Mouse (Mus musculus) lung, adult 2 months (tissue): ENCODE data around the gene Hoxc5. TPM values are rescaled to one million over a fixed set of nuclear protein-coding genes. Genes with fewer than 3 reads are reported as not detected.

Source experiments
- DNase-seq: peaks from one replicate; pipeline ENCODE4 v3.0.0; 2022
- H3K4me1 ChIP-seq: fragments of 200-500 bp; 2 replicates; pipeline ENCODE4 v1.6.1; 2011; ENCODE audit warnings: low read length; ENCODE audit not compliant: control insufficient read depth, insufficient read depth
- H3K4me3 ChIP-seq: fragments of 200-500 bp; replicated peaks from 2 replicates; pipeline ENCODE3; 2011; ENCODE audit warnings: low read depth, mild to moderate bottlenecking, control low read depth, low read length; ENCODE audit errors: extremely low read depth
- CTCF ChIP-seq: fragments of 200-500 bp; IDR thresholded peaks from 2 replicates; pipeline ENCODE4 v1.5.1; 2011; ENCODE audit warnings: mild to moderate bottlenecking, low read length, control low read depth; ENCODE audit not compliant: insufficient read depth
- POLR2A ChIP-seq: fragments of 200-500 bp; IDR thresholded peaks from 2 replicates; pipeline ENCODE4 v1.6.1; 2011; ENCODE audit warnings: low read depth, mild to moderate bottlenecking, control low read depth, low read length, borderline replicate concordance; ENCODE audit errors: extremely low read depth
- WGBS: fragments of 180-500 bp; shearing (Covaris S2); methylation state at CpG from one replicate; pipeline ENCODE4 v1.1.7; 2018; 5-methylcytosine and 5-hydroxymethylcytosine counted together
- polyA plus RNA-seq: library from polyadenylated mRNA; depleted of rRNA; stranded (reverse); fragments of >200 nt; gene quantifications from 2 replicates; pipeline ENCODE4 v1.2.3, GENCODE M21; 2012

Gene Hoxc5
- polyA plus RNA-seq, 1 experiment, result 1.6 TPM

DNA sequence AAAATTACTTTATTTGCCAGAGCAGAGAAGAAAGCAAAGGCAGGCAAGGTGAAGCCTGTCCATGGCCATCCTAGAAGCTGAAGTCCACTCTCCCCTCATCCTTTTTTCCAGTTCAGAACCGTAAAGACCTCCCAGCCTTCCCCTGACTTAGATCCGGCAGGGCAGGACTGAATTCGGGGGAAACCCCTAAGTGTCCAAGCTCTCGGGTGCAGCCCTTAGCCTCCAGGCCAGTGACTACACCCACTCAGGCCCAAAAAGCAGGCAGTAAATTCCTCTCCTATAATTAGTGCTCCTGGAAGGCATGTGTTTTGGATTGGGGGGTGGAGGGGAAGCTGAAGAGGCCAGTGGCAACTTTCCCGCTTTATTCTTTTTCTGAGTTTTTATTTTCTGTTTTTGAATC lies 38.6 kb downstream of the Hoxc5 start:
- Histone ChIP-seq H3K4me3 (no peak overlapping the region), H3K4me1 (no peaks in the 10 kb centered on the region)
- 14% methylated on average over 5 of the region's 5 CpGs for WGBS
- DNase-seq, result no peak
- no peak for TF ChIP-seq CTCF
- no peak for TF ChIP-seq POLR2A

DNA sequence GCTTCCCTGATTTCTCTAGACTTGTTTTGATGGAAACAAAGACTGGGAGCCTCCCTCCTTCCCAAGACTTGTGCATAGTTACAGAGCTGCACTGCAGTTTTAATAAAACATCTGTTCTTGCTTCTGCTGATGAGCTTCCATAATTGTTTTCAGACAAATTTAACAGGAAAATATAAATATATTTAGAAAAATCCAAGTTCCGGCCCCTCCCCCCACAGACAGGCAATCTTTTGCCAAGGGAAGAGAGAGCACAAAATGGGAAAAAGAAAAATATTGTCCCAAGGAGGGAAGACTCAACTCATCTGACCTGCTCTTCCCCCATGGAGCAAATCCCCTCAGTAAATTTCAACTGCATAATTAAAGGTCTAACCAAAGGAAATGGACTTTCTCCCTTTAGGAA lies 39.1 kb downstream of the Hoxc5 start:
- no peak for DNase-seq
- WGBS, result 34% methylated on average over 1 of the region's 1 CpGs
- Histone ChIP-seq H3K4me3 (no peak overlapping the region), H3K4me1 (no peaks in the 10 kb centered on the region)
- TF ChIP-seq POLR2A, result no peak
- TF ChIP-seq CTCF, result no peak

DNA sequence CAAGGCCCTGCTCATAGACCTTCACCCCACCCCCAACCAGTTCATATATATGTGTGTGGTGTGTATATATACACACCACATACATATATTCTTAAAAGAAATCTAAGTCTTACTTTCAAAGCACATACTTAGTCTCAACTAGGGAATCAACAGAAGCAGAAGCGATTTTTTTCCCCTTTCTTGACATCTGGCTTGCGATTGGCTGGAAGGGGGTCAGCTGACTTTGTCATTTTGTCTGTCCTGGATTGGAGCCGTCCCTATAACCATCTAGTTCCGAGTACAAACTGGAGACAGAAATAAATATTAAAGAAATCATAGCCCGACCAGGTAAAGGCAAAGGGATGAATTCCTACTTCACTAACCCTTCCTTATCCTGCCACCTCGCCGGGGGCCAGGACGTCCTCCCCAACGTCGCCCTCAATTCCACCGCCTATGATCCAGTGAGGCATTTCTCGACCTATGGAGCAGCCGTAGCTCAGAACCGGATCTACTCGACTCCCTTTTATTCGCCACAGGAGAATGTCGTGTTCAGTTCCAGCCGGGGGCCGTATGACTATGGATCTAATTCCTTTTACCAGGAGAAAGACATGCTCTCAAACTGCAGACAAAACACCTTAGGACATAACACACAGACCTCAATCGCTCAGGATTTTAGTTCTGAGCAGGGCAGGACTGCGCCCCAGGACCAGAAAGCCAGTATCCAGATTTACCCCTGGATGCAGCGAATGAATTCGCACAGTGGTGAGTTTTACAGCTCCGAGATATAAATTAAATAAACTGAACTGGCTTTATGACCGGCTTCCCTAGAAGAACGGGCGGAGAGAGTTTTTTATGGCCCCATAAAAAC lies 42.2 kb downstream of the Hoxc5 start:
- TF ChIP-seq CTCF (no peak), POLR2A (no peak)
- Histone ChIP-seq H3K4me3 (no peak overlapping the region), H3K4me1 (no peaks in the 10 kb centered on the region)
- WGBS, result 6% methylated on average over 27 of the region's 27 CpGs
- no peak for DNase-seq

DNA sequence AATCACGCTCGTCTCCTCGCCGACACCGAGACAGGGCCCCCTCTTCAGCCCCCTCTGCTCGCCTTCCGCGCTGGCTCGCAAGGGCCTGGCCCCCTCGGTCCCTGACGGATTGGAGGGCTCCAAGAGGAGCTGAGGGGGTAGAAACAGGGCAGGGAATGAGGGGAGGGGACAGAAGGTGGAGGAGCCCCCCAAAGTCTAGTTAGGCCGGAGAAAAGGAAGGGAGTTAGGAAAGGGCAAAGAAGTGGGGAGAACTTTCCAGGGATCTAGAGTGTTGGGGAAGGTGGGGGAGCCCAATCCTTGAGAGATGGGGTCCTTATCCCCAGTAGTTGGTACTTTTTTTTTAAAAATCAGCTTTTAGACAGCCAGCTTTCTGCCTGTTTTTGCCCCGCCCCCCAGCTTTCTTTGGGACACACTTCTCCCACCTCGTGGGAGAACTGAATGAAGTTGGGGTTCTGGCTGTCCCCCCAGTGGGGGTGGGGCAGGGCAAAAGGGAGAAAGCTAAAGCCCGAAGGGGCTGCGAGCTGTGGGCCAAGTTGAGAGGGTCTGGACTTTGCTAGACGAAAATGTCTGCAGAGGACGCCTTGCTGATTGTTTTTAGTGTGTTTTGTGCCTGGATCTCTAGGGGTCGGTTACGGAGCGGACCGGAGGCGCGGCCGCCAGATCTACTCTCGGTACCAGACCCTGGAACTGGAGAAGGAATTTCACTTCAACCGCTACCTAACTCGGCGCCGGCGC lies 43.0 kb downstream of the Hoxc5 start:
- no peaks in the 10 kb centered on the region for H3K4me1 ChIP-seq
- TF ChIP-seq POLR2A (no peak), CTCF (no peak)
- no peak overlapping the region for H3K4me3 ChIP-seq
- no peak for DNase-seq
- 7% methylated on average over 31 of the region's 31 CpGs for WGBS

DNA sequence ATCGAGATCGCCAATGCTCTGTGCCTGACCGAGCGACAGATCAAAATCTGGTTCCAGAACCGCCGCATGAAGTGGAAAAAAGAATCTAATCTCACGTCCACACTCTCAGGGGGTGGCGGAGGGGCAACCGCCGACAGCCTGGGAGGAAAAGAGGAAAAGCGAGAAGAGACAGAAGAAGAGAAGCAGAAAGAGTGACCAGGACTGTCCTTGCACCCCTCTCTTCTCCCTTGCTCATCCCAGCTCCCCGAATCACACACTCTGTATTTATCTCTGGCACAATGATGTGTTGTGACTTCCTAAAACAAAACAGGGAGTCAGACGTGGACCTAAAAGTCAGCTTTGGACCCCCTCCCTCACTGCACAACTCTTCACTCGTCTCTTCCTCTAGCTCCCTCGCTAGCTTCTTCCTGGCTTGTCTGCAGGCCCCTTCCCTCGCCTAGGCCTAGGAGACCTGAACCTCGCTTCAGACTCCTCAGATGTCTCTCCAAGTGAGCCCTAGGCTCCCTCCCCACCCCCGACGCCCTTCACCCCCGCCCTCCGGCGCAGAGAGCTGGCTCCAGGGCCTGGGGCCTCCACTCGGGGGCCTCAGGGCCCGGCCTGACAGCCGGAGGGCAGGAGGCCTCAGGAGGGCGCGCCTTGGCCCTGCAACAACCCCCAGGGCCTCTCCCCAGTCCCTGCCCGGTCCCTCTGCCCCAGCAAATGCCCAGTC lies 43.8 kb downstream of the Hoxc5 start:
- 8% methylated on average over 28 of the region's 28 CpGs for WGBS
- TF ChIP-seq POLR2A, result no peak
- TF ChIP-seq CTCF, result no peak
- Histone ChIP-seq H3K4me1 (no peaks in the 10 kb centered on the region), H3K4me3 (no peak overlapping the region)
- no peak for DNase-seq

DNA sequence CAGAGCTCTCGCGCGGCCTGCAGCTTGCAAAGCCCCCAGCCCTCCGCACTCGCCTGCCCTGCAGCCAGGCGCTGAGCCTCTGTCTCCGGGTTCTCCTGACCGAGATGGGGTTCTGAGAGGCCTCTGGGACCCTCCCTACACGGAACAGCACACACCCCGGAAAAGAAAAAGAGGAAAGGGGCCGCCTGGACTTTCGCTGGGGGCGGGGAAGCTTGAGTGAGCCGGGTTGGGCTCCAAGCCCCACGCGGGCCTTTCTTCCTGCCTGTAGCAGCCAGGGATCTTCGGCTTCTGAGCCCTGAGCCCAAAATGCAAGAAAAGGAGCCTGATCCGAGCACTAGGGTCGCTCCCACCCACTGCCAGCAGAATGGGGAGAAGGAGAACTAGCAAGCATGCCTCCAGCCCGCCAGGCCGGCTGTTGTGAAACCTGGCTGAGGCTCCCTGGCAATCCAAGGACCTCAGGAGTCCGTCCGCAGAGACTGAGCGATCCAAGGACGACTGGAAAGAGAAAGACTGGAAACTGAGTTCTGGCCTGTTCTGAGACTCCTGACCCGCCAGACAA lies 44.8 kb downstream of the Hoxc5 start:
- TF ChIP-seq CTCF (no peak), POLR2A (no peak)
- no peak for DNase-seq
- 13% methylated on average over 26 of the region's 26 CpGs for WGBS
- Histone ChIP-seq H3K4me3 (no peak overlapping the region), H3K4me1 (no peaks in the 10 kb centered on the region)

DNA sequence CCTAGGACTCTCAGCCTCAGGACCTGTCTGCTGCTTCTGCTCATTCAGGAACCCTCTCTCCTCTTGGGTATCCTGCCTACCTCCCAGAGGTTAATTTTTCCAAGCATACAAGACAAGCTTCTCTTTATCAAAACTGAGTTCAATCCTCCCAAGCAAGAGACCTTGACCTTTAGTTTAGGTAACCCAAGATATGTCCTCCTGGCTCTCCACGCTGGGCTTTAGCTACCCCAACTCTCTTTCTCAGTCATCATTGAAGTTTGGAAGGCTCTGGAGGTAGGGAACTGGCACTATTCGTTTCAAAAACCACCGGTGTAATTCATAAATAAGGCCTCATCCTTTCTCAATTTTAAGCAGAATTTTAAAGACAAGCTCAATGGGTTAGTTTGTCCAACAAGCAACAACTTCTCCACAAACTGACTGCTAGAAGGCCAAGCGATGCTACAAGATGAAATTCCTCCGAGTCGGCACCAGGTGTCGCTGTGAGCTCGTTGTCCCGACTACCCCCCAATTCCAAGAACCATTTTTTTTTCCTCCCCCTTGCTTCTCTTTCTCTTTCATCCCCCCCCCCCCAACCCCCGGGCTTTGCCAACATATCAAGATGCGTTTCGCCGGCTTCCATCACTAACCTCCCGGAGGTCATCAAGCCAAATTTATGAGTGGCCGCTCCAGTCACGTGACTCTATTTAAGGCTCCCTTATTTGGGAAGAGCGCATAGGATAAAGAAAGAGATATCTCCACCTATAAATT lies 46.2 kb downstream of the Hoxc5 start:
- TF ChIP-seq POLR2A (no peak), CTCF (peak; percentile 77)
- DNase-seq, result no peak
- Histone ChIP-seq H3K4me3 (no peak overlapping the region), H3K4me1 (no peaks in the 10 kb centered on the region)
- 7% methylated on average over 17 of the region's 17 CpGs for WGBS

DNA sequence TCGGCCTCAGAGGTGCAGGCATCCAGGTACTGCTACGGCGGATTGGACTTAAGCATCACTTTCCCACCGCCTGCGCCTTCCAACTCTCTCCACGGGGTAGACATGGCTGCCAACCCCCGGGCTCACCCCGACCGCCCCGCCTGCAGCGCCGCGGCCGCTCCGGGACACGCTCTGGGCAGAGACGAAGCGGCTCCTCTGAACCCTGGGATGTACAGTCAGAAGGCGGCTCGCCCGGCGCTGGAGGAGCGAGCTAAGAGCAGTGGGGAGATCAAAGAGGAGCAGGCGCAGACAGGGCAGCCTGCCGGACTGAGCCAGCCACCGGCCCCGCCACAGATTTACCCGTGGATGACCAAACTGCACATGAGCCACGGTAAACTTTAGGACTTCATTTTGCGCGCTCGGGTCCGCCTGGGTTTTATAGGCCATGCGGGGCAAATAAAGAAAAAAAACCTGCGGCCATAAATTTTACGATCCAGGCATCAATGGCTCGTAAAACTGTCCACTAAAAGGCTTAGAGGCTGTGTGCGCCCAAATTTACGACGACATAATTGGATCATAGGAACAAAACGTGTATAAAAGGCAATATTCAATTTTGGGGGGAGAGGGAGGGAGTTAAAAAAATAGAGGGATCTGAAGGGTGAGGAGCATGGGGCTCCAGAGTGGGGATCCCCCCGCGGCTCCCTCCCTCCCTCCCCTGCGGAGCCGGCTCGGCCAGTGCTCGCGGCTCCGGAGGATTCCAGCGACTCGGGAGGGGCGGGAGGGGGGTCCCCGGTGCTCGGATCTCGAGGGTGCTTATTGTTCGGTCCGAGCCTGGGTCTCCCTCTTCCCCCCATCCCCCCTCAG lies 47.1 kb downstream of the Hoxc5 start:
- no peak overlapping the region for H3K4me3 ChIP-seq
- 2% methylated on average over 57 of the region's 57 CpGs for WGBS
- H3K4me1 ChIP-seq, result no peaks in the 10 kb centered on the region
- DNase-seq, result no peak
- TF ChIP-seq POLR2A, result no peak
- no peak for TF ChIP-seq CTCF

DNA sequence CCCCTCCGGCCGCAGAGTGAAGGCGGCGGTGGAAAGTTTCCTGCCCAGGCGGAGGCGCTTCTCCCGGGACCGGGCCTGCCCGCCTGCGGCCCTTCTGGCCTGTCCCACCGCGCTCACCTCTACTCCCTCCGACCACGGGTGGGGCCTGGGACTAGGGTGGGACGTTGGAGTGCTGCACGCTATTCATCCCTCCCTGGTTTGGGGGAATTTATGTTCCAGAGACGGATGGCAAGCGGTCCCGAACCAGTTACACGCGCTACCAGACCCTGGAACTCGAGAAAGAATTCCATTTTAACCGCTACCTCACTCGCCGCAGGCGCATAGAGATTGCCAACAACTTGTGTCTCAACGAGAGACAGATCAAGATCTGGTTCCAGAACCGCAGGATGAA lies 47.8 kb downstream of the Hoxc5 start:
- Histone ChIP-seq H3K4me3 (no peak overlapping the region), H3K4me1 (no peaks in the 10 kb centered on the region)
- WGBS, result 5% methylated on average over 27 of the region's 28 CpGs
- TF ChIP-seq POLR2A, result no peak
- TF ChIP-seq CTCF, result no peak
- DNase-seq, result no peak
